Mouse (Mus musculus) R1 (cell line): ENCODE data around the gene Cep170.

Source experiments
- DNase-seq: peaks from one replicate; pipeline ENCODE4 v3.0.0-alpha.2; 2018; ENCODE audit warnings: low read depth, low spot score

Cep170 gene

DNA sequence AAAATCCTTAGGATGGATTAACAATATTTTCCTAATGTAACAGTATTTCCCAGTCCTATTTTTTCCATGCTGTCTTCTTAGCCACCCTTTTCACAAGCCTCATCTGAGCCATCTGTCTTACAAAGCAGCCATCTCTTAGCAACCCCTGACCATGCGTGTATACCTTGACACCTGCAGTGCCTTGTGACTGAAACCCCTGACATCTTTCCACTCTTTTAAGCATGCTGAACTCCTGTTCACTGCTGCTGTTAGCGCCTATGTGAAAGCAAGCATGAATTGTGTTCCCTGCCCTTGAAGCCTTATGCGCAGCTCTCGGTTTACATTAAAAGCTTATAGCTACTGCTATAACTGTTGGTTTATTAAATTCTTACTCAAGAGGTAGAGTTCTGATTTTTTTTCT lies 11.2 kb upstream of the Cep170 start:
- DNase-seq: no peak

DNA sequence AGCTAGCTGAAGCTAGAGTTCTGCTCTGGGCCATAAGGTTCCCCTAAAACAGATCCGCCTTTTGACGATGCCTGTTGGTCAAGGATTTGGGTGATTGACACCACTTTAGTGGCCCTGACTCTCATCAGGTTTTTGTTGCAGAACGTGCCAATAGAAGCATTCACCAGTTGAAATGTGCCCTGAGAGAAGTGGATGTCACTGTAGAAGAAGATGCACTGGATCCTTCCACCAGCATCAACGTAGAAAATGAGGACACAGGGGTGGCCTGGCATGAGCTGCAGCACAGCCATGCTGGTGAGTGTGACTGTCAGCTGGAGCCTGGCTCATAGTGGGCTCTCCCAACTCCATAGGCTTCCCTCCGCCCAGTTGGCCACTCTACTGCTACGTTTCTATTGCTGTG lies 10.7 kb upstream of the Cep170 start:
- DNase-seq: no peak

DNA sequence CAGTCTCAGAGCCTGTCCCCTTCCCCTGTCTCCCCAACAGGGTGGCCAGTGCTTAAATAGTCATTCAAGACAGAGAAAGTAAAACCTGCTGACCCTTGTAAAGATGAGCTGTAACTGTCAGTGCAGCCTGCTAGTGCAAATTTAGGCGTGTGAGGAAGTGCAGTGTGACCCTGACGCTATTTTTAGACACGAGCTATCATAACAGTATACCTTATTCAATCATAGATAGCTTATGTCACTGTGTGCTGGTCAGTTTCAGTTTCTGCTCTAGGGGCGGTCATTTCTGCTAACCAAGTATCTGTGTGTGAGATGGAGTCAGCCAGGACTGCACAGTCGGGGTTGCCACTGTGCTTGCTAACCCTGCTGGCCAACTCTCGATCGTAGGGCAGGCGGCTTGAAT lies 10.0 kb upstream of the Cep170 start:
- DNase-seq: no peak

DNA sequence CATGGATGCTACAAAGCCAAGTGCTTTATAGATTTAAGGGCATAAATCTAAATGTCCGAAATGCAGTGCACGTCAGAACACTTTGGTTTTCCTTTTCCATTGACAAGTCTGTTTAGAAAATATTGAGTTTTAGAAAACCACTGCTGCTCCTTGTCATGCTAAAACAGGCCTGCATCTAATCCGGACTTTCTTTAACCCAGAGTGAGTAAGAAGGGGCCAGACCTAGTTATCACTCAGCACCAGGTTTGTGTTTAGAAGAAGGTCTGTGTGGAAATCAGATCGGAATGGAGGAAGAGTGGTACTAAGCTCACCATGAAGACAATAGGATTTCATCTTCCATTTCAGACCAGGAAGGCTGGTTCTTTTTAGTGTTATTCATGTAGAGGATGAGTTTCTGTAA lies 9.1 kb upstream of the Cep170 start:
- no peak for DNase-seq

DNA sequence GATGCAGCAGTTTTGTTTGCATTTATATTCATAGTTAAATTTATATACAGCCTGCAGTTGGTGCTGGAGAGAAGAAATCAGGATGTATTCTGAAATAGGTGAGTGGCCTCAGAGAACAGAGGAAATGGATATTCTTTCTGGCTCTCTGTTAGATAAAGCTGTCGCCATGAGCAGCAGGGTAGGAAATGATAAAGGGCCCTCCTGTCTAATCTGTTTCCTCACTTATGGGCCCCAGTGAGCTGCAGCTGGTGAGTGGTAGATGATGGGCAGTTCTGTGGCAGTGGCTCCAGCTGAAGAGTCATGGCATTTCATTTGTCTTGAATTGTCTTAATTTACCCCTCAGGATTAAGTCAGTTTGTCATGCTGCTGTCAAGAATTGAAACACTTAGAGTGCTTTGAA lies 8.1 kb upstream of the Cep170 start:
- no peak for DNase-seq

DNA sequence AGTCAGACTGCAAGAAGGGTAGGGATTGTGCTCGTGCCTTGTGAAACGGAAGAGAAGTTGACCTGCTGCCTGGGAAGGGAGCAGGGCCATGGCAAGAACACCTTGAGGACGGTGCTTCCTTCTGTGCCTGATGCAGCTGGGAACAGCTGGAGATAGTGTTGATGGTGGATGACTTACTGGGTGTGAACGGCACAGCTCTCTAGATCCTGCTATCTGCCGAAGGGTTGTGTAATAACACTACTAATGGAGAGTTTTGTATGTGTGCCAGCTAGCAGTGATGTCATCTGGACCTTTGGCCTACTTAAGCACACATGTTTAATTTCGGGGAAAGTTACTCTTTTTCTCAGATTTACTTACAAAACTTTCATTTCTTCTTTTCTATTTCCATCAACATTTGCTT lies 4.9 kb upstream of the Cep170 start:
- no peak for DNase-seq

DNA sequence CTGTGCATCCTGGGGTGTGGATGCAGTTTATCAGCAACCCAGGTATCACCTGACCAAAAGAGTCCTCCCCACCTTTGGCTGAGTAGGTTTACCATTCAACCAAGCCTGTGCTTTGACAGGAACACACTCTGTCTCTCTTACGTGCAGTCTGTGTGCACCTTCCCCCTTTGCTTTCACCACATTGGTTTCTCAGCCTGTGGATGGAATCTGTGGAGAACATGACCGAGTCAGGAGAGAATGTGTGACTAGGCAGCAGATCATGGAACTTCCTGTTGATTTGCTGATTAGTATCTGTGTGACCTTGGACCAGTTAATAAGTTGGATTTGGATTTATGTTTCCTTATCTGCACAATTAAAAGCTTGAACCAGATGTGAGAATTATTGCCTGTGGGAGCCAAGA lies 4.3 kb upstream of the Cep170 start:
- no peak for DNase-seq

DNA sequence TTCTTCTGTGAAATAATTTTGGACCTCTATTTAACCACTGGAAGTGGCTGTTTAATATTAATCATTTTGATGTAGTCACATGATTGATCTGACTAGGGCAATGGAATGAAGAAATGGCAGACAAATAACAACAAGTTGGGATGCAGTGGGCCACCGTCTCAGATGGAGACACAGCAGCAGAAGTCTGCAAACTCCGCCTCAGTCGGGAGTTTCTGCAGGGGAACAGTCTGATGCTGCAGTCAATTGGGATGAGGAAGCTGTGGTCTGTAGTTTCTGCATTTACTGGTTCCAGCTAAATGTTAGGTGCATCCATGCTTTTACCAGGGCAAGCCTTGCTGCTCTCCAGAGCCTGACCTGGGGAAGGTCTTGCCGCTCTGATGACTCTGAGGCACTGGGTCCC lies 2.9 kb upstream of the Cep170 start:
- no peak for DNase-seq

DNA sequence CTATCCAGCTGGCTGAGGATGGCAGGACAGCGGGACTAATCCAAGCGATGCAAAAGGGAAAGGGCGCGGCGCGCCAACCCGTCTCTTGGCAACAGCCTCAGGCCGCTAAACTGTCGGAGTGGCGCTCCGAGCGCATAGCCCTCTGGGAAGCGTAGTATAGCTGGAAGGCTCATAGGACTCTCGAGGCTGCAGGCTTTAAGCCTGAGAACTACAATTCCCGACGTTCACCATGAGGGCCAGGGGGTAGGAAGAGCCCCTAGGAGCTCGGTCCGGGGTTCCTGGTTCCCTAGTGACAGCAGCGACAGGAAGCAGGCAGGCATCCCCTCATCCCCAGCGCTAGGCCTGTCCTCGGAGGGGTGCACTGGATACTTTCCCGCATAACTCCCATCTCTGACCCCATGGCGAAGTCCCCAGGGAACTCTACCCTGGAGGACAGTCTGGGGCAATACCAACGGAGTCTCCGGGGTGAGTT lies 760 bp upstream of the Cep170 start, which contains the start of gene Sdccag8:
TSS of gene Sdccag8 (plus strand) at position 70 of the 472 bp plus-strand sequence.
- DNase-seq: peak; percentile 98

DNA sequence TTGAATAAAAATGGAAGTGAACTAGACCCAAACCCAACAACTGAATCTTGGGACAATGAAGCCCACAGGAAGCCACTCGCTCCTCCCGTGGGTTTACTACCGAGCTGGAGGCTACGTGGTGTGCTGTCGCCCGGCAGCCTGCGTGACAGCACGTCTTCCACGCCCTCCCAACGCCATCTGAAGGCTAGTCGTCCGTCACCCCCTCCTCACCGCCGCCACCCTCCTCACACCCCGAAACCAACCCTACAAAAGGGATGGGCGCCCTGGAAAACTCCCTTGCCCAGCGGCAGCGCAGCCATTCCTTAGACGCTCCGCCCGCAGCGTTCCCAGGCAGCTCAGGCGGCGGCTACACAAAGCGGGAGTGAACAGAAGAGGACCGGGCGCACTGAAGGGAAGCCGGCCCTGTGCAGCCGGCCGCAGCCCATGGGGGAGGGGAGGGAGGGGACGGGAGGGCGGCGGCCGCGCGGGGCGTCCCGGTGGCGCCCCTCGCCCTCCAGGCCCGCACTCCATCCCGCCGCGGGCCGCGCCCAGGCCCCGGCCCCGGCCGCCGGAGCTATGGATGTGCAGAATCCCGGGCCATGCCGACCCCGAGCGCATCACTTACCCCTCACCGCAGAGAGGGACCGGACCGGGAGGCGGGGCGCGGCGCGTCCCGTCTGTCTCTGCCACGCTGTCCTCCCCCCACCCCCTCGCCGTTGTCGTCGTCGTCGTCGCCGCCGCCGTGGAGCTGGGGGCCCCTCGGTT lies 403 bp downstream of the Cep170 start:
- peak; percentile 73 for DNase-seq

DNA sequence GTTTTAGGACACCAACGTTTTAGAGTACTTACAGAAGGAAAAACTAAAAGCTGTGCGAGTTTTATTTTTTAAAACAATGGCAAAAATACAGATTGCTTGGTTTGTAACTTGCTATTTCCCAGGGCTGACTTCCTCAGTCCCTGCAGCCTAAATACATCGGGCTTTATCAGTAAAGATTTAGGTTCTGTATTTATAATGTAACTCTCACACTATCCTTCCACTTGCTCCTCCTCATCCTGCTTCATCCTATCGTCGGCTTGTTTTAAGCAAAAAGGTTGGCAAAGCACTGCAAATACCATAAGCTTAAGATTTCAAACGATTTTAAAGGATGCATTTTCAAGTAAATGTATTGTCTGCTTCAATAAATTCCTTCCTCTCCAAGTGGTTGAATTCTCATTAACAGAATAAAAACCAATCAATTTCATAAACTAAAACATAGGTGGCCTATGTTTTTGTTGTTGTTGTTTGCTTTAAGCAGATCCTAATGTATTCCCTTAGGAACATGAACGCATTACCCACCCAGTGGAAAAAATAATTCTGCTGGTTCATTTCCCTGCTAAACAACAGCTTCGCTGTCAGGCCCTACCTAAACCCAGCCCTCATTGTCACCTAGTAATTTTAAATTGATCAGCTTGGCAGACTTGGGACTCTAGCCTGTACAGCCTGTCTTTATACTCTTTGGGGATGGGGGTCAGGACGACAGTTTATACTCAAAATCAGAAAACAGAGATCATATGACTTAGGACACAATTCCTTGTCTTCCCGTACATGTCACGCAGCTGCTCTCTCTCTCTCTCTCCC lies 1.2 kb downstream of the Cep170 start:
- DNase-seq: no peak

DNA sequence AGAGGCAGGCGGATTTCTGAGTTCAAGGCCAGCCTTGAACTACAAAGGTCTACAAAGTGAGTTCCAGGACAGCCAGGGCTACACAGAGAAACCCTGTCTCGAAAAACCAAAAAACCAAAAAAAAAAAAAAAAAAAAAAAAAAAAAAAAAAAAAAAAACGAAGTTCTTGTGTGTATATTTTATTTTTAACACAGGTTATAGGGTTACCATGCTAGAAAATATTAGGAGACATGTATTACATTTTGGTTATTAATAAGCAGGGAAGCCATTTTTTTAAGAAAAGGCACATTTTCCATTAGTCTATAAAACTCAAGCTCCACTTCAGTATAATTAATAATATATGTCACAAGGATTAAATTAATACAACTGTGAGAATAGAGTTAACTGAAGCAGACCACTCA lies 2.0 kb downstream of the Cep170 start:
- DNase-seq: no peak

DNA sequence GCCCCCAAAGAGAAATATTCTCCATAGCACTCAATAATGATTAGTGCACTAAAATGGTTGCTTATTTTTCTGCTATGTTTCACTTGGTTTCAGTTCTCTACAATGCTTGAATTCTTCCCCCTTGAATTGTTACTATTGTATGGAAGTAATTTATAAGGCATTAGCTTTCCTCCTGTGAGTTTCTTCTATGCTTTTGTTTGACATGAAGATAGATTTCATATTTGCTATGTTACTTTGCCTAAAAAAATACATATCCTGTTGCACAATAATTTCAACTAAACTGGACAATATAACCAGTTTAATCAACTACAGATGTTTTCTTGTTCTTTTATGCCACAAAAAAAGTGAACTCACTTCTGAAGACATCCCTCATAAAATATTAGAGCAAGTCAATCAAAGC lies 3.7 kb downstream of the Cep170 start:
- DNase-seq: no peak

DNA sequence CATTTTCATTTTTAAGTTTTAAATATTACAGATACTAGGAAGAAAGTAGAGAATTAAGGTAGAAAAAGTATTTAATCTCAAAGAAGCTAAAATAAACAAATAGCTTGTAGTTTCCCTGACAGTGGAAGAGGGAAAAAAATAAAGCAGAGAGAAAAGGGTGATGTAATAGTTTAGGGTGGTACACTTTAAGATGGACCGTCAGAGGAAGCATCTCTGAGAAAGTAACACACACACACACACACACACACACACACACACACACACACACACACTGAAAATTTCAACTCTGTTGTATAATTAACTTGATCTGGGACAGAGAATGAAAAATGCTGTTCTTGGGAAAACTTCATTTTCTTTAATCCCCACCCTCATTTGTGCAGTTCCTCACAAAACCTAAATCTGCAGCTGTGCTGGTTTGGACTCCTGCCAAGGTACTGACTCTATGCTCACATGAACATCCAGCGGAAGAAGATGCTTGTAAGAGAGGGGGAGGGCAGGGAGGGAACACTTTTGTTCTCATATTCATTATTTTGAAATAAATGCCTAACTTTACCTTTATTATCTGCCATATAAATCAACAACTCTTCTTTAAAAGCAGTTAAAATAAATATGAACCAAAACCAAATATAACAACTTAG lies 13.0 kb downstream of the Cep170 start:
- DNase-seq: peak; percentile 9

DNA sequence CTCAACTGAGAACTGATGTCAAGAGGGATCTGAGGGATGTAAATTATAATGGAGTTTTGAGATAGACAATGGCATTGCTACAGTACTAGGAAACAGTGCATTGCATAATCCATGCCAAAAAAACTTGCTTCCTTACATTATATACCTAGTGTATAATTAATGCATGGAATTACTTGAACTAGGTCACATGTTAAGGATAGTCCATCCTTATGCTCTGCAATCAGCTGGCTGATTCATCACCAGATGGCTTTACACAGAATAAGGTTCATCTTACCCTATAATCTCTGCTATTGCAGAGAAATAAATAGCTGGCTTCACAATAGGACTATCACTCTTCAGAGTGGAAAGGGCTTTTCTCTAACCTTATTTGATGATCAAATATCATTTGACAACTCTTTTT lies 15.2 kb downstream of the Cep170 start:
- DNase-seq: no peak

DNA sequence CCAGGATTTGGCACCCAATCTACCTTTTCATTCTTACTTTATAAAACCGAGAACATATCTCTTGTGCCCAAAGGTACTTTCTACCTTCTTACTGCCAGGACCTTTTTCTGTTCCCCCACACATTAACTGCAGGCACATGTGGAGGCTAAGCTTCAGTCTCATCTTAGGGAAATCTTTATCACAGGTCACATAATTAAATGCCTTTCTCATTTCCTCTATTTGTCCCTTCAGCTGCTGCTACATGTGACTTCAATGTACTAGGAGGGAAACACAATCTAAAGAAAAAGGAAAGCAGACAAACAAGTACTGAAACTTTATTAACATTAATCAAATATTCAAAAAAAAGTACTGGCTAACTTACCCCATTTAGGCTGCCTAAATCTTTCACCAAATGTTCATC lies 21.7 kb downstream of the Cep170 start:
- no peak for DNase-seq

DNA sequence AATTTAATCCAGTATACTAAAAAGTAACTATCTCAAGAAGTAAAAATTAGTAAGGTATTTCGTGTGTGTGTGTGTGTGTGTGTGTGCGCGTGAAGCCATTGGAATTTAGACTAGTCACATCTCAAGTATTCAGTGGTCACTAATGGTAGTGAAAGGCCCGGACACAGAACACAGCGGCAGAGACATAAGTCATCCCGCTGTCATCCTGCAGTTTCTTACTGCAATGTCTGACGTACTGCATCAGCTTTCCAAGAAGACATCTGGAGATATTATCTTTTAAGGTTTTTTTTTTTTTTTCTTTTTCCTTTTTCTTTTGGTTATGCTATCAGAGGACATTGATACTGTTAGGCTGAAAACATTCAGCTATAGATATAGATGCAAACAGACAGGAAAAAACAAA lies 24.5 kb downstream of the Cep170 start:
- DNase-seq: no peak

DNA sequence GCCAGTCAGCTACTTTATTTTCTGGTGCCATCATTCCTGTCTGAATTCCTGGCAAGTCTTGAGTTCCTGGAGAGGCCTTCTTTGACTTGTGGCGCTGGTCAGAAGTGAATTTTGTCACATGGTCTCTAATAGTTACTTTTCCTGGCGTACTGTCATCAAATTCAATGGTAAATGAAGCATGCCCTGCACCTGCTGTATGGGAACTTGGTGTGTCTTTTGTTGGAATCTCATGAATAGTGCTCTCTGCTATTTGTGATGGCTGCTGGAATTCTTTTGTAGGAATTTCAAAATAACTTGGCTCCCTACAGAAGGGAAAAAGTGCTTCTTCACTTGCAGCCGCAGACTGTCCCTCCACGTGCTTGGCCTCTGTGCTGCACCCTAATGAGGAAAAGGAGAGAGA lies 39.3 kb downstream of the Cep170 start:
- DNase-seq: no peak

DNA sequence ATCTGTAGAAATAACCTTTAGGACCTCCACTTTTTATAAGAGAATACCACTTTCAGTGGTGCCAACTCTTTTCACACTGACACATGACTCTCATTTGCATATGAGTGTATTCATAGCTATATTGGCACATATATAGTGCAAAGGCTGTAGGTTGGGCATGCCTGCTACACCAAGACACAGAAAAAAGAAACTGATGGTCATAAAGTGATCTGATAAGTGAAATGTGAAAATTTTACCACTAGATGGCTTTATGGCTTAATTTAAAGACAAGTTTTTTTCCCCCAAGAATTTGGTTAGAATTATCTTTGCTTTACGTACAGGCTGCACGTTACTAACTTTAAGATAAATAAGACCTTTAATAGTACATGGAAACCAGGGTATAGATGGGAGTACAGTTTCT lies 51.6 kb downstream of the Cep170 start:
- no peak for DNase-seq

DNA sequence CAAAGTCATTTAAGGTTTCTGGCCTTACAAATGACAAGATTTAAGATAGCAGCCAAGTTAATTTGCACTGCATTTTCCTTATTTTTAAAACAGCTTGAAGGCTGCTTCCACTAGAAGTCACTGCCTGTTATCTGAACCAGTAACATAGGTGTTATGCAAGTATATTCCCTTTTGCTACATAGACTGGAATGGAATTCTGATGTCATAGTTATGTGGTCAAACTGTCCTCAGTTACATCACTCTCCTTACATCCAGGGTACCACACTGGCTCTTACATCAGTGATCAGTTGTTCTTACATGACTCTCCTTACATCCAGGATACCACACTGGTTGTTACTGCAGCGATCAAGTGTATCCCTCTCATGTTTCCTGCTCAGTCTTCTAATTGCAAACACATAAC lies 53.2 kb downstream of the Cep170 start:
- DNase-seq: no peak

DNA sequence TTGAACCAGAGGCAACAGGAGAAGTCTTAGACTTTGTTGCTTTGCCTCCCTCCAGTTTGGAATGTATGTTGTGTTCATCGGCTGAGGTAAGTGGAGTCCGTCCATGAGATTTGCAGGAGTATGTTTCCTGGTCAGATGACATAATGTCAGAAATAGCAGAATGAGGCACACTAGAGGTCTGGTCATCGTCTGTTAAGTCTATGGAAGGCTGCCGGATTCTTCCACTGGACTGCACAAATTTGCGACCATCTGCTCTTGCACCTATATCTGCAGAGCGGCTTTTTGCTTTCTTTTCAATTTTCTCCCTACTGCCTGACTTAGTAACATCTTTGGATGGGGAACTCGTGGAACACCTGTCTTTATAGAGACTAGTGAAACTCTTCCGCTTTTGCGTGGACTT lies 58.3 kb downstream of the Cep170 start:
- DNase-seq: no peak

DNA sequence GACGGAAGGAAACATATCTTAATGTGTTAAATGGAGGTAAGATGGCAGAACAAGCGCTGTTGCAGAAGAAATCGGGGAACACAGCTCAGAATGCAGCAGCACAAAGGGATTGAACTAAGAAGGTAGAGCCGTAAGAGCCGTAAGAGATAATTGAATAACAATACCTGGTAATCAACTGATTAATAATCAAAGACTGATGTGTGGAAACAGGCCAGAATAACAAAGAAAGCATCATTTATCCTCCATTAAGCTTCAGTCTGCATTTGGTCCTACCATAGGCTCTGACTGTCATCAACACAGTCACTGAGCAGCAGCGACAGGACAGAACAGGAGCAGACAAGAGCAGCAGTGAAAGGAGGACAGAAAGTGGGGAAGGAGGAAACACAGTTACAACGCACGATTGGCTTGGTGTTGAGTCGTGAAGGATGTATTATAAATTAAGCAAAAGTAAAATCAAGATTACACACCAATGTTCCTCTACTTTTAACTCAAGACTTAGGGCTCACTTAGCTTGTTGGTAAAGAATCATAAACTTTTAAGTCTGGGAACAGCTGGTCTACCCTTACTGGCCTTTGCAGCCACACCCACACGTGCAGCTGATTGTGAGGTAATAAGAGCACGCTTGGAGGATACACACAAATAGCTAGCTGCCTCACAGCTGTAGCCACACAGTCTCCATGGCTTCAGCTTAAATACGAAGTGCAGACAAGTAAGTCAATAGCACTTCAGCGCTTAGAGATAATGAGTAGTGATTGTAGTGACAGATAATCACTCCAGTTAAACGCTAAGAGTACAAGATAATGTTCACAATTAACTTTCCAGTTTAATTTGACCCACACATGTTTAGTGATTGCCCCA lies 59.8 kb downstream of the Cep170 start:
- peak; percentile 20 for DNase-seq
